Mouse (Mus musculus) urinary bladder, postnatal 36 days (tissue): ENCODE measurements around the gene Satb2.

Source experiments
- DNase-seq, 2 experiments: peaks; one replicate each; pipeline ENCODE4 v3.0.0; 2022; ENCODE audit warnings: low spot score in 2 of 2, mixed read lengths in 1 of 2

The Satb2 gene

GRCm38 (mm10) chr1:56978151-56978700 lies at the start of gene Satb2:
Gene Satb2, minus strand, starts transcription at chr1:56978650.
- DNase-seq: no peak

- no peak for DNase-seq
Measured at GRCm38 (mm10) chr1:57018941-57019340, 40.5 kb upstream of the Satb2 start.

GRCm38 (mm10) chr1:57013856-57014255 lies 35.4 kb upstream of the Satb2 start:
- DNase-seq: no peak

- no peak for DNase-seq
Measured at GRCm38 (mm10) chr1:57009171-57009570, 30.7 kb upstream of the Satb2 start.

GRCm38 (mm10) chr1:56995041-56995440 lies 16.6 kb upstream of the Satb2 start:
- no peak for DNase-seq

GRCm38 (mm10) chr1:56992310-56992709 lies 13.9 kb upstream of the Satb2 start:
- DNase-seq: no peak

GRCm38 (mm10) chr1:56991613-56992012 lies 13.2 kb upstream of the Satb2 start:
- DNase-seq: no peak

GRCm38 (mm10) chr1:56984483-56984810 lies 6.0 kb upstream of the Satb2 start:
- no peak for DNase-seq

GRCm38 (mm10) chr1:56983771-56984482 lies 5.5 kb upstream of the Satb2 start:
- no peak for DNase-seq

- DNase-seq: no peak
Measured at GRCm38 (mm10) chr1:56983100-56983590, 4.7 kb upstream of the Satb2 start.

- DNase-seq: no peak
Measured at GRCm38 (mm10) chr1:56982631-56983030, 4.2 kb upstream of the Satb2 start.

- no peak for DNase-seq
Measured at GRCm38 (mm10) chr1:56981947-56982555, 3.6 kb upstream of the Satb2 start.

GRCm38 (mm10) chr1:56981508-56981907 lies 3.1 kb upstream of the Satb2 start:
- DNase-seq: no peak

GRCm38 (mm10) chr1:56980631-56981275 lies 2.3 kb upstream of the Satb2 start:
- DNase-seq: no peak

GRCm38 (mm10) chr1:56979531-56980395 lies 1.3 kb upstream of the Satb2 start:
- no peak for DNase-seq

- no peak for DNase-seq
Measured at GRCm38 (mm10) chr1:56977201-56978100, 999 bp downstream of the Satb2 start.

GRCm38 (mm10) chr1:56976825-56977104 lies 1.7 kb downstream of the Satb2 start:
- no peak for DNase-seq

GRCm38 (mm10) chr1:56976044-56976824 lies 2.2 kb downstream of the Satb2 start:
- DNase-seq: no peak

- no peak for DNase-seq
Measured at GRCm38 (mm10) chr1:56975546-56975945, 2.9 kb downstream of the Satb2 start.

- no peak for DNase-seq
Measured at GRCm38 (mm10) chr1:56974187-56974586, 4.3 kb downstream of the Satb2 start.
